Mouse (Mus musculus) left cerebral cortex, postnatal 14 days (tissue): ENCODE results near the gene Bend6. TPM values are rescaled to one million over a fixed set of nuclear protein-coding genes. Genes with fewer than 3 reads are reported as not detected.
"Not testable (repeated sequence)": the region's sequence is repeated elsewhere in the genome, so short reads cannot be mapped to it uniquely, and the experiment has no call there.

Experiments
- DNase-seq, 2 experiments: peaks; one replicate each; pipeline ENCODE4 v3.0.0; 2021 to 2022; ENCODE audit warnings: low spot score in 2 of 2, mixed read lengths in 1 of 2
- intact Hi-C: fragments of 180-260 bp; cut with DNase I; formaldehyde crosslinking; loops from one replicate; pipeline ENCODE4 v1.15.1; 2025
- total RNA-seq, 2 experiments: library from RNA; stranded (reverse); gene quantifications; 2 replicates each; pipeline ENCODE4 v1.2.3; 2021

Gene Bend6
- total RNA-seq, 2 experiments from 2014 or later = 141 TPM

DNA sequence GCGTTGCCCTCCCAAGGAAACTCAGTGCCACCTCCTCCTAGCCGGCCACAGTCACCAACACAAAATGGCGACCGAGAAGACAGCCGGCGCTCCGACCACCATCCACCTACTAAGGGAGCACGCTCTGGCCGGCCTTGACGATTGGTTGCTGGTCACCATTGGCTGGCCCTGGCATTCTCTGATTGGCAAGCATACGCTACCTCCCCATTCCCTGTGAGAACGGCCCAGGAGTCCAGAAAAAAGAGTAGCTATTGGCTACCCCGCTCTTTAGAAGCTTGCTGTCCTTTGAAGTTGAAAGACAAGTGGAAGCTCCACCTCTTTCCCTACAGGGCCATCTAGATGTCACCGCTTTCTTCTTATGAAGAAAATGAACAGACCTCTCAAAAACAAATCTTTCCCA lies 68.7 kb downstream of the Bend6 start:
- intact Hi-C loops, DNase-seq: not testable (repeated sequence)

DNA sequence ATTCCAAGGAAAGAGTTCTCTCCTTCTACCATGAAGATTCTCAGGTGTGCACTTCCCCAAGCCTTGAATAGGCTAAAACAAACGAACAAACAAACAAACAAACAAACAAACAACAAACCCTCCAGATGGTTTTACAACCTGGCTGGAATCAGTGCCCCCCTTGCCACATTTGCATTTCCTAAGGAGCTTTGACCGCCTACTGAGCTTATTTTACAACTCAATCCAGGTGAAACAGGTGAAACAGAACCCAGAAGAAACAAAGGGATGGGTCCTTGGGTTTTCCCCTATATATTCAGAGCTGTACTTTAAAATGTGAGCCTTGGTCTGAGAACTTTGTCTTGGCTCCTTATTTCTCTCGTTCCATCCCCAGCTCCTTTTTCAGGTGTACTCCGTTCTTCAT lies 77.0 kb downstream of the Bend6 start:
- intact Hi-C loops = no loop called here

GRCm38 (mm10) chr1:33817931-33818330 lies 89.7 kb downstream of the Bend6 start:
- intact Hi-C loops = no loop called here
- DNase-seq = peak in 1 of 2 experiments; percentile 13

More for the DNA sequence above, 77.0 kb downstream of the Bend6 start:
- no peak for DNase-seq

DNA sequence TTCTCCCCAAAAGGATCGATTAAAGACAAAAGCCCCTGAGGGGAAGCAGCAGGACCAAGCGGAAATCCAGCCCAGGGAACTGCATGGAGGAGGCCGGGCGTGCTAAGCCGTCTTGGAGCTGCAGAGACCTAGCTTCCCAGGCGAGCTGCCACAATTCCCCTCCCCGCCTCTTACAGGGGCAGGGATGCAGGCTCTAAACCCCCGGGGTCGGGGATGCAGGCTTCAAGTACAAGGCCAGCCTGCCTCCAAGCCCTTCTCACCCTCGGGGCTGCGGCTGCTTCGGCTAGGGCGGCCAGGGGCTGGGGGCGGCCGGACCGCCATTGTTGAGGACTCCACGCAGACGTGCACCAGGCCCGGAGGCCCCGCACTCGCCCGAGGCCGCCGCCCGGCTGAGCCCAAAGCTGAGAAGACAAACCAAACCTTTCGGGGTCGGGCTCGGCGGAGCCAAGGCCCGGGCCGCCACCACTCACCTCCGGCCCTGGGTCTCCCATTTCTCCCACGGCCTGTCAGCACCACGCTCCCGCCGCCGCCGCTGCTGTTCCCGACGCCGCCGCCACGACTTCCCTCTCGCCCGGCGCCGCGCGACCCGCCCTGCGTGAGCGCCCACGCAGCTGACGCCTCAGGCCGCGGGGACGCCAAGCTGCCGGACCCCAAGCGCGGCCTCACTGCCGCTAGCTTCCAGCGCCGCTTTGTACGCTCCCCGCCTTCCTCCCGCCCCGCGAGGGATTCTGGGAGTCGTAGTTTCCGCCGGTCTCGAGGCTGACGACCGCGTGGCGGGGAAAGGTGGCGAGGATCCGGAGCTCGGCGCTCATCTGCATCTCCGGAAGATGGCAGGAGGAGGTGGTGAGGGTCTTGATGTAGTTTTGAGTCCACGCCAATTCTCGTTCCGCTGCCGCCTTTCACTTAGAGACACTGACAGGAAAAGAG lies 93.5 kb downstream of the Bend6 start, which contains the start of gene Zfp451:
Gene Zfp451 (minus strand): TSS at position 728 of the 927 bp plus-strand sequence.
- intact Hi-C loops = no loop called here

DNA sequence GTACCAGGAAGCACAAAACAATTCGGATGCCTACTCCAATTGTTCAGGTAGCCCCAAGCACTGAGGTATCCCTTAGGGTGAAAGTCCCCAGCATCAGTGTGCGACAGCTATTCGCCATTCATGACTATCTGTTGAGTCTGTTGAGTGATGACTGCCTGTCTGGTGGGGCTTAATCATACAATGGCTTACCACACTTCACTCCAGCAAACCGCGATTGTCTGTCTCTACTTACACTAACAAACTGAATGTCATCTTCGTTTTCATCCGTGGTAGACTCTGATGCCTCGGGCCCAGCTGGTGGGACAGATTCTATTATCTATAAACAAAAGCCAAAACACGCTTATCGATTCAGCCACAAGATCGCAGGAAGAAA lies 94.1 kb downstream of the Bend6 start:
- intact Hi-C loops = no loop called here
- peak in 1 of 2 experiments; percentile 9 for DNase-seq

More for the DNA sequence above, 93.5 kb downstream of the Bend6 start, which contains the start of gene Zfp451:
- peak; percentile 92 for DNase-seq

DNA sequence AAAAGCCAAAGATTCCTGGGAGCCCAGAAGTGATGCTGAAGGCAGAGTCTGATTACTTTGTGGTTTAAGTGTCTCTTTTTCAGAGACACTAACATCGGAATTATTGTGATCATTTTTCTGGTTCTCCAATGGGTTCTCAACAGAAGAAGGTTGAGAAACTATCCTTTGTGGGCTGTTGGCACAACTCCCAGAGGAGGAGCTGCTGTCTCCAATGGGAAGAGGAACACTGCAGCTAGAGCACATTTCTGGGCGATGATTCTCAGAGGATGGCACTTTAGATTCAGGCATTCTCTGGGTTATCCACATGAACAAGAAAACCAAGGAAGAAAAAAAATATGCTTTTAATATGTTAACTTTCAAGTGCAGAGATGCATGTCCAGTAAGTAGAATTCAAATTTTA lies 104.3 kb downstream of the Bend6 start:
- intact Hi-C loops = no loop called here

More for the DNA sequence above, 104.3 kb downstream of the Bend6 start:
- DNase-seq = peak in 1 of 2 experiments; percentile 33

Other genes with a start within 250 kb of the Bend6 start
- gene Prim2, start 238.0 kb downstream of the Bend6 start, total RNA-seq = 1 to 10 TPM; 5.6 to 6.0 TPM
- 10 to 100 TPM; 26.7 to 30.6 TPM for gene Rab23, start 187.9 kb downstream of the Bend6 start, total RNA-seq
- gene Bag2, start 150.0 kb downstream of the Bend6 start, total RNA-seq = 10 to 100 TPM; 16.5 to 17.2 TPM
- 10 to 100 TPM; 56.6 to 57.5 TPM for gene Zfp451, start 93.2 kb downstream of the Bend6 start, total RNA-seq
- 100 to 1,000 TPM; 240 to 256 TPM for gene Dst, start 409 bp upstream of the Bend6 start, total RNA-seq